Mouse (Mus musculus): ENCODE data around the gene Gnb1. TPM values are rescaled to one million over a fixed set of nuclear protein-coding genes. Genes with fewer than 3 reads are reported as not detected.

Gene Gnb1
- polyA plus RNA-seq, 1 experiment = 338 TPM

DNA sequence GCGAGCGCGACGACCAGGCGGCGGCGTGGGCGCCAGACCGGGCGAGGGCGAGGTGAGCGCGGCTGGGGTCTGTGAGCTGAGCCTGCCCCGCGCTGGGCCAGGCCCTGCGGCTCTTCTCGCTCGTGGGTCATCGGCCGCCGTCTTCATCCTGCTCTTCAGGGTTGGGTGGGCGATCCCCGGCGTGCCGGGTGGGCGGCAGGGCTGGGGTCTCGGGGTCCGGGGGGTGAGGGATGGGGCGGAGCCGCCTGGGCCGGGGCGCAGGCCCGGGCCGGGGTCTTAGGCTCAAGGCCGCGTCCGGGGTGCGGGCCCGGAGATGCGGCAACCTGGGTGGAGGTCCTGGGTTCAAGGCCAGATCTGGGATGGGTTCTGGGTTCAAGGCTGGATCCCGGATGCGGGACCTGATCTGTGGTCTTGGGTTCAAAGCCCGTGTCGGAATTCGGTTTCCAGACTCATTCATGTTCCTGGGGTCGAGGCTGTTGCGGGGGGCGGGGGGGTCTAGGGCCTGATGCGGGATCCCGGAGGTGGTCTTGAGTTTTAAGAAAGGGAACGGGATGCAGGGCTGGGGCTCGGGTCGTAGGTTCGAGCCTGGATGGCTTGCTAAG is 469 bp downstream of the Gnb1 start:
- TF ChIP-seq MYOD1 (IDR thresholded peaks at IDR 0.05; ENCODE audit: control insufficient read depth, insufficient read length, low read depth) (no peak), CTCF (IDR thresholded peaks at IDR 0.05; ENCODE audit: control insufficient read depth, insufficient read depth, insufficient read length) (no peak), CEBPB (IDR thresholded peaks at IDR 0.05; ENCODE audit: low read depth) (no peak), MYOG (IDR thresholded peaks at IDR 0.05; ENCODE audit: control insufficient read depth, extremely low read depth, insufficient read length) (no peak), MAX (IDR thresholded peaks at IDR 0.05) (no peak), FOSL1 (IDR thresholded peaks at IDR 0.05; ENCODE audit: insufficient read depth, low read length, poor library complexity, severe bottlenecking) (no peak), USF1 (IDR thresholded peaks at IDR 0.05; ENCODE audit: low read depth) (no peak)
- Histone ChIP-seq H3K4me3 (ENCODE audit: insufficient read depth, poor library complexity, severe bottlenecking) (peak overlapping the region; percentile 100), H3K27me3 (ENCODE audit: control insufficient read depth, insufficient read depth, insufficient read length) (no peaks in the 10 kb centered on the region), H3ac (ENCODE audit: control insufficient read depth, insufficient read length, low read depth) (peak overlapping the region; percentile 99), H3K79me2 (ENCODE audit: control insufficient read depth, insufficient read depth) (peaks cover 58% of the 10 kb centered on the region), H3K79me3 (ENCODE audit: low read depth) (peaks cover 53% of the 10 kb centered on the region), H3K36me3 (ENCODE audit: control insufficient read depth, insufficient read depth) (peaks cover 8% of the 10 kb centered on the region)

GRCm38 (mm10) chr4:155492131-155492633 is 1.0 kb downstream of the Gnb1 start:
- H3K27me3 ChIP-seq (ENCODE audit: control insufficient read depth, insufficient read depth, insufficient read length) = no peaks in the 10 kb centered on the region
- no peak for TF ChIP-seq MYOD1 (IDR thresholded peaks at IDR 0.05; ENCODE audit: control insufficient read depth, insufficient read length, low read depth)
- no peak for TF ChIP-seq USF1 (IDR thresholded peaks at IDR 0.05; ENCODE audit: low read depth)
- TF ChIP-seq CTCF (IDR thresholded peaks at IDR 0.05; ENCODE audit: control insufficient read depth, insufficient read depth, insufficient read length) = no peak
- TF ChIP-seq CEBPB (IDR thresholded peaks at IDR 0.05; ENCODE audit: low read depth) = no peak
- TF ChIP-seq MYOG (IDR thresholded peaks at IDR 0.05; ENCODE audit: control insufficient read depth, extremely low read depth, insufficient read length) = no peak
- no peak for TF ChIP-seq FOSL1 (IDR thresholded peaks at IDR 0.05; ENCODE audit: insufficient read depth, low read length, poor library complexity, severe bottlenecking)
- TF ChIP-seq MAX (IDR thresholded peaks at IDR 0.05) = no peak
- H3K79me3 ChIP-seq (ENCODE audit: low read depth) = peaks cover 56% of the 10 kb centered on the region
- peaks cover 11% of the 10 kb centered on the region for H3K36me3 ChIP-seq (ENCODE audit: control insufficient read depth, insufficient read depth)
- H3K4me3 ChIP-seq (ENCODE audit: insufficient read depth, poor library complexity, severe bottlenecking) = peak overlapping the region; percentile 100
- peaks cover 63% of the 10 kb centered on the region for H3K79me2 ChIP-seq (ENCODE audit: control insufficient read depth, insufficient read depth)
- peak overlapping the region; percentile 99 for H3ac ChIP-seq (ENCODE audit: control insufficient read depth, insufficient read length, low read depth)

GRCm38 (mm10) chr4:155494891-155495290 is 3.7 kb downstream of the Gnb1 start:
- Histone ChIP-seq H3K36me3 (ENCODE audit: control insufficient read depth, insufficient read depth) (peaks cover 13% of the 10 kb centered on the region), H3K27me3 (ENCODE audit: control insufficient read depth, insufficient read depth, insufficient read length) (no peaks in the 10 kb centered on the region), H3K4me3 (ENCODE audit: insufficient read depth, poor library complexity, severe bottlenecking) (no peak overlapping the region), H3K79me3 (ENCODE audit: low read depth) (peaks cover 82% of the 10 kb centered on the region), H3ac (ENCODE audit: control insufficient read depth, insufficient read length, low read depth) (no peak overlapping the region), H3K79me2 (ENCODE audit: control insufficient read depth, insufficient read depth) (peaks cover 91% of the 10 kb centered on the region)
- TF ChIP-seq CEBPB (IDR thresholded peaks at IDR 0.05; ENCODE audit: low read depth) = no peak
- TF ChIP-seq MAX (IDR thresholded peaks at IDR 0.05) = no peak
- no peak for TF ChIP-seq MYOD1 (IDR thresholded peaks at IDR 0.05; ENCODE audit: control insufficient read depth, insufficient read length, low read depth)
- no peak for TF ChIP-seq MYOG (IDR thresholded peaks at IDR 0.05; ENCODE audit: control insufficient read depth, extremely low read depth, insufficient read length)
- TF ChIP-seq FOSL1 (IDR thresholded peaks at IDR 0.05; ENCODE audit: insufficient read depth, low read length, poor library complexity, severe bottlenecking) = no peak
- no peak for TF ChIP-seq USF1 (IDR thresholded peaks at IDR 0.05; ENCODE audit: low read depth)
- TF ChIP-seq CTCF (IDR thresholded peaks at IDR 0.05; ENCODE audit: control insufficient read depth, insufficient read depth, insufficient read length) = no peak

DNA sequence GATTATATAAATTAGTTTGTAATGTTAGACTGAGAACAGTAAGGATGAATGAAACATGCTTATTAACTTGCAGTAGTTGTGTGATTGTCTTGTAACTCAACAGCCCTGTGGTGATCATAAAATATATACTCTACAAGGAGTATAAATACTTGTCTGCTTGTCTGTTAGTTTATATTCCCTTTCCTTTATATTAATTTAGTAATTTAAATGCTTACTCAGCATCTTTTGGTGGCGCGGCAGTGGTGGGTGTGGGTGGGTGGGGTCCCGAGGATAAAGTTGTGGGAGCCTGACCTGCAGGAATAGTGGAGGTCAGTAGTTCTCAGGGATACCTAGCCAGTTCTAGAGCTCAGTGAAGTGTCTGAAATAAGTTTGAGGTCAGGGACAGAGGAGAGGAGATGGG is 6.8 kb downstream of the Gnb1 start:
- TF ChIP-seq FOSL1 (IDR thresholded peaks at IDR 0.05; ENCODE audit: insufficient read depth, low read length, poor library complexity, severe bottlenecking) (no peak), MAX (IDR thresholded peaks at IDR 0.05) (no peak)
- H3ac ChIP-seq (ENCODE audit: control insufficient read depth, insufficient read length, low read depth) = no peak overlapping the region
- peaks cover 18% of the 10 kb centered on the region for H3K36me3 ChIP-seq (ENCODE audit: control insufficient read depth, insufficient read depth)
- no peaks in the 10 kb centered on the region for H3K27me3 ChIP-seq (ENCODE audit: control insufficient read depth, insufficient read depth, insufficient read length)
- peaks cover 100% of the 10 kb centered on the region for H3K79me2 ChIP-seq (ENCODE audit: control insufficient read depth, insufficient read depth)
- H3K4me3 ChIP-seq (ENCODE audit: insufficient read depth, poor library complexity, severe bottlenecking) = no peak overlapping the region
- peaks cover 94% of the 10 kb centered on the region for H3K79me3 ChIP-seq (ENCODE audit: low read depth)

- TF ChIP-seq FOSL1 (IDR thresholded peaks at IDR 0.05; ENCODE audit: insufficient read depth, low read length, poor library complexity, severe bottlenecking) (no peak), MYOD1 (IDR thresholded peaks at IDR 0.05; ENCODE audit: control insufficient read depth, insufficient read length, low read depth) (no peak), CEBPB (IDR thresholded peaks at IDR 0.05; ENCODE audit: low read depth) (no peak), MAX (IDR thresholded peaks at IDR 0.05) (no peak), CTCF (IDR thresholded peaks at IDR 0.05; ENCODE audit: control insufficient read depth, insufficient read depth, insufficient read length) (no peak), MYOG (IDR thresholded peaks at IDR 0.05; ENCODE audit: control insufficient read depth, extremely low read depth, insufficient read length) (no peak), USF1 (IDR thresholded peaks at IDR 0.05; ENCODE audit: low read depth) (no peak)
- Histone ChIP-seq H3K4me3 (ENCODE audit: insufficient read depth, poor library complexity, severe bottlenecking) (no peak overlapping the region), H3ac (ENCODE audit: control insufficient read depth, insufficient read length, low read depth) (no peak overlapping the region), H3K79me2 (ENCODE audit: control insufficient read depth, insufficient read depth) (peaks cover 100% of the 10 kb centered on the region), H3K36me3 (ENCODE audit: control insufficient read depth, insufficient read depth) (peaks cover 21% of the 10 kb centered on the region), H3K79me3 (ENCODE audit: low read depth) (peaks cover 94% of the 10 kb centered on the region), H3K27me3 (ENCODE audit: control insufficient read depth, insufficient read depth, insufficient read length) (no peaks in the 10 kb centered on the region)
Observed at GRCm38 (mm10) chr4:155501126-155501525, 10.0 kb downstream of the Gnb1 start.

- H3K36me3 ChIP-seq (ENCODE audit: control insufficient read depth, insufficient read depth) = peaks cover 19% of the 10 kb centered on the region
- no peak overlapping the region for H3ac ChIP-seq (ENCODE audit: control insufficient read depth, insufficient read length, low read depth)
- TF ChIP-seq USF1 (IDR thresholded peaks at IDR 0.05; ENCODE audit: low read depth) = no peak
- no peak for TF ChIP-seq CTCF (IDR thresholded peaks at IDR 0.05; ENCODE audit: control insufficient read depth, insufficient read depth, insufficient read length)
- TF ChIP-seq CEBPB (IDR thresholded peaks at IDR 0.05; ENCODE audit: low read depth) = no peak
- no peak for TF ChIP-seq MYOG (IDR thresholded peaks at IDR 0.05; ENCODE audit: control insufficient read depth, extremely low read depth, insufficient read length)
- no peak for TF ChIP-seq MYOD1 (IDR thresholded peaks at IDR 0.05; ENCODE audit: control insufficient read depth, insufficient read length, low read depth)
- TF ChIP-seq MAX (IDR thresholded peaks at IDR 0.05) = no peak
- TF ChIP-seq FOSL1 (IDR thresholded peaks at IDR 0.05; ENCODE audit: insufficient read depth, low read length, poor library complexity, severe bottlenecking) = no peak
- H3K79me3 ChIP-seq (ENCODE audit: low read depth) = peaks cover 98% of the 10 kb centered on the region
- no peak overlapping the region for H3K4me3 ChIP-seq (ENCODE audit: insufficient read depth, poor library complexity, severe bottlenecking)
- no peaks in the 10 kb centered on the region for H3K27me3 ChIP-seq (ENCODE audit: control insufficient read depth, insufficient read depth, insufficient read length)
- H3K79me2 ChIP-seq (ENCODE audit: control insufficient read depth, insufficient read depth) = peaks cover 100% of the 10 kb centered on the region
Observed at GRCm38 (mm10) chr4:155505067-155505466, 13.9 kb downstream of the Gnb1 start.
